Mouse (Mus musculus): ENCODE results near the gene Usf3. TPM values are rescaled to one million over a fixed set of nuclear protein-coding genes. Genes with fewer than 3 reads are reported as not detected.
A peak's percentile ranks its signal among the peaks of the same experiment; 100 is the strongest.

Usf3 gene
- polyA plus RNA-seq, 1 experiment from 2014 or later: 4.7 TPM

DNA sequence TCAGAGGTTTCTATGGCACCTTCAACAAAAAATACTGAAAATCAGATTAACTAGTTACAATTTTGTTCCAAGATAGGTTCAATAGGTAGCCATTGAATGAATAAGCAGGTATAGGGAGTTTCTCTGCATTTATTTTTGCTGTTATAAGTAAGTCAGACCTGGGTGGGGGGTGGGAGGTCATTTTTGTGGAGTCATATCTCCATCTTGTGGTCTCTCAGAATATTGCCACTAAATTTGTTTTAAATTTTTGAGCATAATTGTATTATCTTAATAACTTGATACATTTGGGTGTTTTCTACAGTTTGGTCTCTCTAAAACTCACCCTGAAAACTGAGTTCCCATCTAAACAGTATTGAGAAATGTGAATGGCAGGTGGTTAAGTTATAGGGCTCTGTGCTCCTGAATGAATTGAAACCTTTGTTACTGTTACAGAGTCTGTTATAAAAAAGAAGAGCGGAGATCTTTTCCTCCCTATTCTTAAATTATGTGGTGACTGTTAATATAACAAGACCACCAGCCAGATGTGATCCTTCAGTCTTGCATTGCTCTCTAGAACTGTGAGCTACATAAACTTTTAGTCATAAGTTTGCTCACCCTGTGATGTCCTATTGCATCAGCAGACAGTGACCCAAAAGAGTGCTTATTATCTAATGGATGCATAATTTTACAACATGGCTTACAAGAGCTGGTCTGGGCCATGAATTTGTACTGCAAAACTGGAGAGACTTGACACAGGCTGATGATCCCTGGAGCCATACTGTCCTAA is 23.9 kb upstream of the Usf3 start:
- Histone ChIP-seq H3K4me3 (ENCODE audit: control insufficient read depth in 1 of 2, insufficient read depth in 1 of 2, low read depth in 1 of 2, low read length in 2 of 2) (no peak overlapping the region), H3K27ac (replicated peaks in 1 of 2; ENCODE audit: control insufficient read depth in 1 of 2, insufficient read depth in 1 of 2, low read depth in 2 of 2, low read length in 2 of 2) (no peak overlapping the region), H3K4me1 (ENCODE audit: control insufficient read depth in 2 of 2, insufficient read depth in 2 of 2, low read length in 2 of 2) (no peaks in the 10 kb centered on the region; a peak in 1 of 4 replicates), H3K9me3 (ENCODE audit: control insufficient read depth, low read length) (no peaks in the 10 kb centered on the region), H3K9ac (ENCODE audit: low read length) (no peak overlapping the region), H3K27me3 (ENCODE audit: control insufficient read depth, insufficient read depth, low read length) (no peaks in the 10 kb centered on the region), H3K36me3 (ENCODE audit: control insufficient read depth, insufficient read depth, low read length) (no peaks in the 10 kb centered on the region), H3K4me2 (ENCODE audit: low read length) (no peak overlapping the region)
- no peak for ATAC-seq (ENCODE audit: insufficient number of reproducible peaks, insufficient read depth, low FRiP score, low read depth)
- 98% methylated on average over 1 of the region's 1 CpGs for WGBS

DNA sequence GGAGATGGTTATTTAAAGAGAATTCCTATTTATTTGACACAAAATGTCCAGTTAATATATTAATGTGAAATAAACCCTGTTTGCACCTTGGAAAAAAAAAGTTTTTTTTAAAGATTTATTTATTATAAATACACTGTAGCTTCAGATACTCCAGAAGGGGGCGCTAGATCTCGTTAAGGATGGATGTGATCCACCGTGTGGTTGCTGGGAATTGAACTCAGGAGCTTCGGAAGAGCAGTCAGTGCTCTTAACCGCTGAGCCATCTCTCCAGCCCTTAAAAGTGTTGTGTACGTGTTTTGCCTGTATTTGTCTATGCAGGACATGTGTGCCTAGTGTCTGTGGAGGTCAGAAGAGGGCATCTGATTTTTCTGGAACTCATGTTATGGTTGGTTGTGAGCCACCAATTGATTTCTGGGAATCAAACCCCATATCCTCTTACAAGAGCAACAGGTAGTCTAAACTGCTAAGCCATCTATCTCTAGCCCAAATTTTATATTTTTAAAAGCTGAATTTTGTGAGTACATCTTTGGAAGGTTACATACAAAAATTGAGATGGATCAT is 18.5 kb upstream of the Usf3 start:
- H3K4me3 ChIP-seq (ENCODE audit: control insufficient read depth in 1 of 2, insufficient read depth in 1 of 2, low read depth in 1 of 2, low read length in 2 of 2): no peak overlapping the region
- H3K9me3 ChIP-seq (ENCODE audit: control insufficient read depth, low read length): no peaks in the 10 kb centered on the region
- no peak overlapping the region for H3K27ac ChIP-seq (replicated peaks in 1 of 2; ENCODE audit: control insufficient read depth in 1 of 2, insufficient read depth in 1 of 2, low read depth in 2 of 2, low read length in 2 of 2)
- WGBS: 71% methylated on average over 6 of the region's 6 CpGs
- H3K4me2 ChIP-seq (ENCODE audit: low read length): no peak overlapping the region
- H3K4me1 ChIP-seq (ENCODE audit: control insufficient read depth in 2 of 2, insufficient read depth in 2 of 2, low read length in 2 of 2): no peaks in the 10 kb centered on the region; a peak in 1 of 4 replicates
- no peak overlapping the region for H3K9ac ChIP-seq (ENCODE audit: low read length)
- no peaks in the 10 kb centered on the region for H3K27me3 ChIP-seq (ENCODE audit: control insufficient read depth, insufficient read depth, low read length)
- no peak for ATAC-seq (ENCODE audit: insufficient number of reproducible peaks, insufficient read depth, low FRiP score, low read depth)
- H3K36me3 ChIP-seq (ENCODE audit: control insufficient read depth, insufficient read depth, low read length): peaks cover 27% of the 10 kb centered on the region

GRCm38 (mm10) chr16:44159325-44159724 is 13.7 kb upstream of the Usf3 start:
- Histone ChIP-seq H3K27ac (replicated peaks in 1 of 2; ENCODE audit: control insufficient read depth in 1 of 2, insufficient read depth in 1 of 2, low read depth in 2 of 2, low read length in 2 of 2) (no peak overlapping the region), H3K9me3 (ENCODE audit: control insufficient read depth, low read length) (no peaks in the 10 kb centered on the region), H3K4me3 (ENCODE audit: control insufficient read depth in 1 of 2, insufficient read depth in 1 of 2, low read depth in 1 of 2, low read length in 2 of 2) (no peak overlapping the region), H3K4me1 (ENCODE audit: control insufficient read depth in 2 of 2, insufficient read depth in 2 of 2, low read length in 2 of 2) (no peaks in the 10 kb centered on the region), H3K36me3 (ENCODE audit: control insufficient read depth, insufficient read depth, low read length) (peaks cover 47% of the 10 kb centered on the region), H3K27me3 (ENCODE audit: control insufficient read depth, insufficient read depth, low read length) (no peaks in the 10 kb centered on the region), H3K4me2 (ENCODE audit: low read length) (no peak overlapping the region), H3K9ac (ENCODE audit: low read length) (no peak overlapping the region)
- WGBS: 85% methylated on average over 7 of the region's 7 CpGs
- ATAC-seq (ENCODE audit: insufficient number of reproducible peaks, insufficient read depth, low FRiP score, low read depth): no peak

DNA sequence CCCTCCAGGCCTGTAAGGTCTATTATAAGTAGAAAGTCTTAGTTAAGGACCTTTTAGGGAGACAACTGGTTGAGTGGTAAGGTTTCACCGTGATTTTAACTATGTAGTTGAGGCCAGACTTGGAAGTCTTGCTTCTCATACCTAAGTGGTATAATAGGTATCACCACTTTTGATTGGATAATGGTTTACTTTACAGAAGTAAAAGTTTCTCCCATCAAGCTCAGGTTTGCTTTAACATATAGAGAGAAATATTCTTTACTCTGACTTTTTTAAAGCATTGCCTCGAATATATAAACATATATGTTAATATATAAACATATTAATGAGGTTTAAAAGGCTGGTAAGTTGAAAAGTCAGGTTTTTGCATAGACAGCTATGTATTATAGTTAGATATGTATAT is 9.2 kb upstream of the Usf3 start:
- WGBS: 89% methylated on average over 2 of the region's 2 CpGs
- no peak overlapping the region for H3K4me2 ChIP-seq (ENCODE audit: low read length)

GRCm38 (mm10) chr16:44165182-44165581 is 7.9 kb upstream of the Usf3 start:
- Histone ChIP-seq H3K4me2 (ENCODE audit: low read length) (no peak overlapping the region), H3K27ac (replicated peaks in 1 of 2; ENCODE audit: control insufficient read depth in 1 of 2, insufficient read depth in 1 of 2, low read depth in 2 of 2, low read length in 2 of 2) (no peak overlapping the region), H3K4me3 (ENCODE audit: control insufficient read depth in 1 of 2, insufficient read depth in 1 of 2, low read depth in 1 of 2, low read length in 2 of 2) (no peak overlapping the region), H3K4me1 (ENCODE audit: control insufficient read depth in 2 of 2, insufficient read depth in 2 of 2, low read length in 2 of 2) (peaks cover 2 to 3% of the 10 kb centered on the region in 2 experiments; a peak in 1 of 4 replicates), H3K36me3 (ENCODE audit: control insufficient read depth, insufficient read depth, low read length) (peaks cover 15% of the 10 kb centered on the region), H3K27me3 (ENCODE audit: control insufficient read depth, insufficient read depth, low read length) (no peaks in the 10 kb centered on the region), H3K9me3 (ENCODE audit: control insufficient read depth, low read length) (no peaks in the 10 kb centered on the region), H3K9ac (ENCODE audit: low read length) (no peak overlapping the region)
- 54% methylated on average over 3 of the region's 3 CpGs for WGBS
- no peak for ATAC-seq (ENCODE audit: insufficient number of reproducible peaks, insufficient read depth, low FRiP score, low read depth)

More for the DNA sequence above, 9.2 kb upstream of the Usf3 start:
- Histone ChIP-seq H3K9ac (ENCODE audit: low read length) (no peak overlapping the region), H3K36me3 (ENCODE audit: control insufficient read depth, insufficient read depth, low read length) (peaks cover 28% of the 10 kb centered on the region), H3K4me1 (ENCODE audit: control insufficient read depth in 2 of 2, insufficient read depth in 2 of 2, low read length in 2 of 2) (peaks cover 2 to 3% of the 10 kb centered on the region in 2 experiments; a peak in 1 of 4 replicates), H3K27me3 (ENCODE audit: control insufficient read depth, insufficient read depth, low read length) (no peaks in the 10 kb centered on the region), H3K9me3 (ENCODE audit: control insufficient read depth, low read length) (no peaks in the 10 kb centered on the region), H3K27ac (replicated peaks in 1 of 2; ENCODE audit: control insufficient read depth in 1 of 2, insufficient read depth in 1 of 2, low read depth in 2 of 2, low read length in 2 of 2) (no peak overlapping the region), H3K4me3 (ENCODE audit: control insufficient read depth in 1 of 2, insufficient read depth in 1 of 2, low read depth in 1 of 2, low read length in 2 of 2) (no peak overlapping the region)
- no peak for ATAC-seq (ENCODE audit: insufficient number of reproducible peaks, insufficient read depth, low FRiP score, low read depth)

DNA sequence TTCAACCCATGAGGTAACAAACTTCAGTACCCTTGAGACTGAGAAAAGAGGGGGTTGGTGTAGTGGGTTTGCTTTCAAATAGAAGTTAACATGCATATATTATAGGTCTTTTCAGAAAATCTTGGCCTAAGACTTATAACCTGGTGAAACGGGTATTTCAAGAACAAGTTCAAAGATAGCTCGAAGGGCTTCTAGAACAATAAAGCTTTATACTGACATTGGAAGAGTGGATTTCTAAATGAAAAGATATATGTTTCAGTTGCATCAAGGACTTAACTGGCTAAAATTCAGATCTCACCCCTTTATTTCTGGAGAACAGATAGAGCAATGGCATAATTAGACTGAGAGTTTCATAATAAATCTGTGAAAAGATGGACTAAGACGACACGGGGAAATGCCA is 4.1 kb upstream of the Usf3 start:
- H3K27me3 ChIP-seq (ENCODE audit: control insufficient read depth, insufficient read depth, low read length): no peaks in the 10 kb centered on the region
- 89% methylated on average over 4 of the region's 4 CpGs for WGBS
- no peak for ATAC-seq (ENCODE audit: insufficient number of reproducible peaks, insufficient read depth, low FRiP score, low read depth)

GRCm38 (mm10) chr16:44172297-44173154 is 520 bp upstream of the Usf3 start:
- H3K4me3 ChIP-seq (ENCODE audit: control insufficient read depth in 1 of 2, insufficient read depth in 1 of 2, low read depth in 1 of 2, low read length in 2 of 2): peak overlapping the region; percentile 64 to 79
- peaks cover 4 to 16% of the 10 kb centered on the region in 2 experiments for H3K4me1 ChIP-seq (ENCODE audit: control insufficient read depth in 2 of 2, insufficient read depth in 2 of 2, low read length in 2 of 2)
- under 1% methylated on average over 26 of the region's 26 CpGs for WGBS
- H3K4me2 ChIP-seq (ENCODE audit: low read length): peak overlapping the region; percentile 88
- H3K9me3 ChIP-seq (ENCODE audit: control insufficient read depth, low read length): no peaks in the 10 kb centered on the region
- no peaks in the 10 kb centered on the region for H3K36me3 ChIP-seq (ENCODE audit: control insufficient read depth, insufficient read depth, low read length)
- H3K9ac ChIP-seq (ENCODE audit: low read length): peak overlapping the region; percentile 97
- ATAC-seq (ENCODE audit: insufficient number of reproducible peaks, insufficient read depth, low FRiP score, low read depth): peak; percentile 100
- H3K27ac ChIP-seq (replicated peaks in 1 of 2; ENCODE audit: control insufficient read depth in 1 of 2, insufficient read depth in 1 of 2, low read depth in 2 of 2, low read length in 2 of 2): peak overlapping the region; percentile 96 to 97
- H3K27me3 ChIP-seq (ENCODE audit: control insufficient read depth, insufficient read depth, low read length): no peaks in the 10 kb centered on the region

More for the DNA sequence above, 4.1 kb upstream of the Usf3 start:
- H3K4me1 ChIP-seq (ENCODE audit: control insufficient read depth in 2 of 2, insufficient read depth in 2 of 2, low read length in 2 of 2): peaks cover 3% of the 10 kb centered on the region in 2 experiments; a peak in 3 of 4 replicates
- no peak overlapping the region for H3K27ac ChIP-seq (replicated peaks in 1 of 2; ENCODE audit: control insufficient read depth in 1 of 2, insufficient read depth in 1 of 2, low read depth in 2 of 2, low read length in 2 of 2)
- H3K4me3 ChIP-seq (ENCODE audit: control insufficient read depth in 1 of 2, insufficient read depth in 1 of 2, low read depth in 1 of 2, low read length in 2 of 2): no peak overlapping the region
- H3K9me3 ChIP-seq (ENCODE audit: control insufficient read depth, low read length): no peaks in the 10 kb centered on the region
- no peak overlapping the region for H3K4me2 ChIP-seq (ENCODE audit: low read length)
- H3K9ac ChIP-seq (ENCODE audit: low read length): no peak overlapping the region
- no peaks in the 10 kb centered on the region for H3K36me3 ChIP-seq (ENCODE audit: control insufficient read depth, insufficient read depth, low read length)

Measured in heart, embryonic 14.5 days (tissue).